Mouse (Mus musculus) gonadal fat pad, adult 2 months (tissue): Measurements from ENCODE around the gene Myo1g. TPM values are rescaled to one million over a fixed set of nuclear protein-coding genes. Genes with fewer than 3 reads are reported as not detected.
"Not testable (repeated sequence)": the region's sequence is repeated elsewhere in the genome, so short reads cannot be mapped to it uniquely, and the experiment has no call there.

Experiments
- DNase-seq: peaks from one replicate; pipeline ENCODE4 v3.0.0-alpha.2; 2012; ENCODE audit warnings: low read depth
- polyA plus RNA-seq: library from polyadenylated mRNA; depleted of rRNA; stranded (reverse); fragments of >200 nt; gene quantifications from 2 replicates; pipeline ENCODE4 v1.2.3, GENCODE M21; 2012

The Myo1g gene
- polyA plus RNA-seq, 1 experiment, result 12.1 TPM

DNA sequence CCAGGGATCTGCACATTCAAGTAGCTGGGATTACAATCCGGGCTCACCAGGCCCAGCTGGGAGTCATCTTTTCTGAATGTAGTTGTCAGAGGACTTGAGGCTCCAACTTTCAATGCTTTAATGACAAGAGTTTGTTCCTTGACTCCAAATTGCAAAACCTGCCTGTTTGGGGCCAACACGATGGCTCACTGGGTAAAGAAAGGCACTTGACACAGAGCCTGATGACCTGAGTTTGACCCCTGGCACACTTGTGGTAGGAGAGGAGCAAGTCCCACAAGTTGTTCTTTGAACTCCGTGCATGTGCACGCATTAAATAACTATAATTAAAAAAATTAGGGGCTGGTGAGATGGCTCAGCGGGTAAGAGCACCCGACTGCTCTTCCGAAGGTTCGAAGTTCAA, 9.2 kb upstream of the Myo1g start:
- no peak for DNase-seq

DNA sequence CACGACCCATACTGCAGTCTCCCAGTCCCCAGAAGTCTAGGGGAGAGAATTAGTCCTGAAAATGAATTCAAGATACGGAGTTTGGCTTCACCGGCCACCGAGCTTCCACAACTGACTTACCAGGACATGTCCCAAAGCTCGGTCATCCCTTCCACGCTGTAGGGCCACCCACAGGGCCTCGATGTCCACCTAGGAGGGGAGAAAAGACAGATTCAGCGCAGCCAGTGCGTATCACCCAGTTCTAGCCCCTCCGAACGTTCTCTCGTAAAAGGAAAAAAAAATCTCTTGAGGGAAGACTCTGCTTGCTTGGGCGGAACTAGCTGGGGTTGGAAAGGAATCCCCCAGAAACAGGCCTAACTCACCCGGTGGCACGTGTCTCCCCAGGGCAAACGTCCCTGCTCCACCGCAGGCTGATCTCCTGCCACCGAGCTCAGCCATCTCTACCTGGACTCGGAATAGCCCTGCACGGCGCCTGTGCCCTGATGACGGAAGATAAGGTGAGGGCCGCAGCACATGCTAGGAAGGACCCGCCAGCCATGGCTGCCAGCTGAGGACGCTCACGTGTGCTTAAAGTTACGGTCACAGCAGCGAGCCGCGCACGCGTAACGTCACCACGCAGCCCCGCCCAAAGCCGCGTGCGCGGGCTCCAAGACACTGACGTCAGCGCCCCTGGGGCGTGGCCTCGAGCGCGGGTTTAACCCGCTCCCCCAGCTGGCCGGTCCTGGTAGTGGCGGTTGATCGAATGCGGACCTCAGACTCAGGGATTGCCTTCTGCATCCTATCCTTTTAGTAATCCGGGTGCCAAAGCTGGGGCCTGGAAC, 7.6 kb upstream of the Myo1g start:
- DNase-seq, result no peak

GRCm38 (mm10) chr11:6527256-6528185, 6.8 kb upstream of the Myo1g start:
- no peak for DNase-seq

DNA sequence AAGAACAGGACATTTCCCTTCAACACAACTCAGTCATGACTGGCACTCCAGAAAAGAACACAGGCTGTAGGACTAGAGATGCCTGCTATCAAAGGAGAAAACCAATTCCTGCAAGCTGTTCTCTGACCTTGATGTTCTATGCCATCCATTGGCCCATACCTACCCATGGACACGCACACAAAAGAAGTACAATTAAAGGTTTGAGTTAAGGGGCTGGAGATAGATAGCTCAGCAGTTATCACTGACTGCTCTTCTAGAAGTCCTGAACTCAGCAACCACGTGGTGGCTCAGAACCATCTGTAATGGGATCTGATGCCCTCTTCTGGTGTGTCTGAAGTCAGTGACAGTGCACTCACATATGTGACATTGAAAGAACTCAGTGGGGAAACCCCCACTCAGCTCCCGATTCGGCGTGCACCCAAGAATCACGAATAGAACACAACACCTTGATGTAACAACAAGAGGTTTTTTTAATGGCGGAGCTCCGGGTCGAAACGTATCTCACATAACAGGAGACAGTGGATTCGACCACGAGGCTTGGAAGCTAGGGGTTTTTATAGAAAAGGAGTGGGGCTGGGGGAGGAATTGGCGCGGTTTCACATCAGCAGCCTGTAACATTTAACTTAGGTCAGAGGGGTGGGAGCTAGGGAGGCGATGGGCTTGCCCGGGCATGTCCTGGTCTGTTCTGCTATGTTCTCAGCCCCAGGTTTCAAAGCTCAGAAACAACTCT, 5.9 kb upstream of the Myo1g start:
- DNase-seq, result not testable (repeated sequence)

DNA sequence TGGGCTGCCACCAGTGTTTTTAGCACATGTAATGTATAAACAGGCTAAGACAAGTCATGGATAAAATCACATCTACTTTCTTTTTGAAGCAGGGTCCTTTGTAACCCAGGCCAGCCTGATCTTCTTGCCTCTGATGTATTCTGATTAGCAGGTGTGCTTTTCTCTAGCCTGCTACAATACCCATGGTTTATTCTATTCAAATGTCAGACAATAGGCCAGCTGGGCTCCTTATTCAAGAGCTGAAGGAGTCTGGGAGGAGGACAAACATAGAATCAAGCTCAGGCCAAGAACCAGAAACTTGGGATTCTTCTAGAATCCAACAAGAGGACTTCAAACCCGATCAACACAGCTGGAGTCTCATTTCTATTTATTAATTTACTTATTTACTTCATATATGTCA, 4.5 kb upstream of the Myo1g start:
- no peak for DNase-seq

DNA sequence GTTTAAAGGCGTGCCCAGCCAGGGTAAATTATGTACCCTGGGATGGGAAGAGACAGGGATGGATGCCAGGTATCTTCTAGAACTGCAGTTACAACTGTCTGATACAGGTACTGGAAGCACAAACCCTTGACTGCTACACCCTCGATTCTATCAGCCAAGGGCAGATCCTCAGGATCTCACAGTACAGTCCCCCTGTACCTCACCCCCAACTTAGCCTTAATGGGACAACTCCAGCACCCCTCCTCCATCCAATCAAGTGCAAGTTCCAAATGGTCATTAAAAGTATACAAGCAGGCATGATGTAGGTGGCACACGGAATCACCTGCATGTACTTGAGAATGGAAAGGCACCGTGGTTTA, 4.1 kb upstream of the Myo1g start:
- no peak for DNase-seq

DNA sequence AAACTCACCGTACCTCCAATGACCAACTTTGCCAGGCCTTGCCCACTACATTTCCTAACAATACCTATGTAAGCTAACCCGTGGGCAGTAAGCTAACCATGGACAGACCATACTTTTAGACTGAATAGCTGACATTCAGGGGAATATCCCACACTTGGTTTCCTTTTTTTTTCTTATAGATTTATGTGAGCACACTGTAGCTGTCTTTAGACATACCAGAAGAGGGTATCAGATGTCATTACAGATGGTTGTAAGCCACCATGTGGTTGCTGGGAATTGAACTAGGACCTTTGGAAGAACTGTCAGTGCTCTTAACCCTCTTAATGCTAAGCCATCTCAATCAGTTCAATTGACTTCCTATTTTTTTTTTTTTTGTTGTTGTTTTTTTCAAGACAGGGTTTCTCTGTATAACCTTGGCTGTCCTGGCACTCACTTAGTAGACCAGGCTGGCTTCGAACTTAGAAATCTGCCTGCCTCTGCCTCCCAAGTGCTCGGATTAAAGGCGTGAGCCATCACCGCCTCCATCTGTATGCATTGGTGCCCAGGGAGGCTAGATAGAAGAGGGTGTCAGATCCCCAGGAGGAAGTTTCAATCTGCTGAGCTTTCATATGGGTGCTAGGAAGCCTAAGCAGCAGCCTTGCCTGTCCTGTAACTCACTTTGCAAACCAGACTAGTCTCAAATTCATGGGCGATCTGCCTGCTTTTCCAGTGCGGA, 3.6 kb upstream of the Myo1g start:
- DNase-seq, result no peak

GRCm38 (mm10) chr11:6523662-6524088, 2.9 kb upstream of the Myo1g start:
- DNase-seq, result no peak

DNA sequence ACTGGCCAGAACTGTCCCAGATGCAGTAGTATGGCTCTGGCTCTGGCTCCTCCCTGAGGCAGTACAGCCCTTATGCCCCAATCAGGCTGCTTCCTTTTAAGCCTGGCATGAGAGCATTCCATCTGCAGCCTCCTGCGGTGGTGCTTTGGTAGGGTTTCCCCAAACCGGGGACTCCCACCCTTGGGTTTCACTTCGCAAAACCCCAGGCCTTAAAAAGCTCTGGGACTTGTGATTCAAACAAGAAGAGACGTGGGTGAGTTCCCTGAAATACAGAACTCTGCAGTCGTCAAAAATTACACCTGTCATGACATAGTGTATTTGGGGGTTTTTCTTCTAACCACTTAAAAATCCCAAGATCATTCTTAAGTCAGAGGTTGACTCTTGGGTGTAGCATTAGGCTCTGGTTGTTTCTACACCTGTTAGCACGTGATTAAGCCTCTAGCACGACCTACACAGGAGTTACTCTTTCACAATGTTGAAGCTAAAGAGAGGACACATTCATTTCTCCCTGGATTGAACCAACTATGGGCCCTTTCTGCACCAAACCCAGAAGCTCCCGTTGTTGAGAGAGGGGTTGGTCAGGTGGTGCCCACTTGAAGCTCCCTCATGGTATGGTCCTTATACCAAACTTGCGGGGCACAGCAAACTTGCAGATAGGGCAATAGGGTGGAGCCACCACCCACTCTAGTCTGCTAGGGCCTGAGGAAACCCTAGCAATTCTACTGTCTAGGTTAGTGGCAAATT, 2.2 kb upstream of the Myo1g start:
- DNase-seq, result no peak

DNA sequence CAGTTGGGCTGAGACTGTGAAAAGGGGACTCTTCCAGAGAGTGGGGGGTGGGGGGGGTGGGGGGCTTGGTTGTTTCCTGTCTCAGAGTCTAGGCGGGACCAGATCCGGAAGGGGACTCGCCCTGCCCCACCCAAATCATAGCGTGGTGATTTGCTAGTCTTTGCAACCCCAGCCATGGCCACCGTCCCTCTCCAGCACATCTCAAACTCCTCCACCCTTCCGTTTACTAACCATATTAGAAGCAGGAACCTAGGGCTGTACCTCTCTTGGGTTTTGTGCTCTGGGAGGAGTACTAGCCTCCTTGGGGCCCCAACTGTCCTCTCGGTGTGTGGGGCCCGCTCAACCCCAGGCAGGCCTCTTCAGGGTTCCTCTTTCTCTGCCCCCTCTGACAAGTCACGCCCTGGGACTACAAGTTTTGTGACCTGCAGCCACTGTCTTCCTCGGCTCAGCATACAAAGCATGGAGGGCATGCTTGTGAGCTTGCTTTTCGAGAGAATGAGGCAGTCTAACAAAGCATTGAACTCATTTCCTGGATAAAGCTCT, 1.2 kb downstream of the Myo1g start:
- no peak for DNase-seq

GRCm38 (mm10) chr11:6514837-6515236, 5.9 kb downstream of the Myo1g start:
- no peak for DNase-seq

- DNase-seq, result no peak
Measured at GRCm38 (mm10) chr11:6508269-6508876, 12.4 kb downstream of the Myo1g start.

DNA sequence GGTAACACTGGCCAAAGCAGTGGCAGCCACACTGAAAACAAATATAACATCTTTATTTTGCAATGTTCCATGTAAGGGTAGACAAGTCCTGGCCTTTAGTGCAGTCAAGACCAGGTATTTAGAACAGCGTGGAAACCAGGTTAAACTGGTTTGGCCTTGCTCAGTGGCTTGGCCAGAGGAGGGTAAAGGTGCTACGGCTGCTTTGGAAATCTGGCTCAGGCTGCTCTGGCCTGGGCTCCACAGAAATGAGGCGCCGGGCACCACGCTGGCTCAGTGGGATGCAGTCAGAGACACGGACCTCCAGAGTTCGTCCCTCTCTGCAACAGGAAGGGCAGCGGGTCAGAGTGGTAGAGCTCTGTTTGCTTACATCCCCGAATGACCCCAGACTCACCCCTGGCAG, 14.2 kb downstream of the Myo1g start:
- no peak for DNase-seq

GRCm38 (mm10) chr11:6504689-6505088, 16.1 kb downstream of the Myo1g start:
- DNase-seq, result no peak

DNA sequence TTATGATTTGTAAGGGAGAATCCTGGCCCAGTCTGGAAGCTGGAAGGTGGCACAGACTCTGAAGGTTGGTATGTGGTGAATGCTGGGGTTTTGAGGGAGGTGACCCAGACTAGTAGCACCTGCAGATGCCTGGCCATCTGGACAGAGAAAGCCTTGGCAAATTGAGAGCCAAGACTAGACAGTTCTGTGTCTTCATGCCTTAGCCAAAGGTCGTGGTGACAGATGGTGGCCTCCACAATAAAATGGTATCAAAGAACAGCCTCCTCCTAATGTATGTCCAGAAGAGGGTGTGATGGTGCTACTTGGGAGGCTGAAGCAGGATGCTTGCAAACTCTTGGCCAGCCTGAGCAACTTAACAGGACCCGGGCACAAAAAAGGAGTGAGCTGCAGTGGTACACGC, 16.5 kb downstream of the Myo1g start:
- no peak for DNase-seq

- no peak for DNase-seq
Measured at GRCm38 (mm10) chr11:6502506-6502905, 18.3 kb downstream of the Myo1g start.

DNA sequence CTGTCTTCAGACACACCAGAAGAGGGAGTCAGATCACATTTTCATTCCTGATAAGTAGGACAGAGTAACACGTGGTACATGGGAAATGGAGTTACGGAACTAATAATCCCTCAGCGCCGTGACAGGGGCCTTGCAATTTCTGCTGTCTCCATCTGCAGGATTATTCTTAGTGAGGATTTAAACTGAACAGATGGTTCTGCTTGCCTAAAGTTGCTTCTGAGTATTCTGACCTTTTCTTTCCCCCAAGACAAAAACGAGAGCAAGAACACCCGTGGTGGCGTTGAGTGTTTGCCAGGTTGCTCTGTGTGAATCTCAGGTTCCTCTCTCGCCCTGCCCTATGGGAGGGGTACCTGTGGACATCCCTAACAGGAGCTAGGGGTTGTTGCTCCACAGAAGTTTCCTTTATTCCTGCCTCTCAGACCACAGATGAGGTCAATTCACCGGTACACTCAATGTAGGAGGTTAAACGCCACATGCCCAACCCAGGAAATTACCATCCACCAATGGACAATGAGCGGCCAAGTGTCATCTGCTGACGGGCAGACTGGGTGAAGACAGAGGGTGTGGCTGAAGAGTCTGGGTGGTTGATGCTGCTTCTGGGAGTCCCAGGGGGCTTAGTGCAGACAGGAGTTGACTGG, 23.3 kb downstream of the Myo1g start:
- no peak for DNase-seq

- no peak for DNase-seq
Measured at GRCm38 (mm10) chr11:6489691-6490503, 30.9 kb downstream of the Myo1g start.

GRCm38 (mm10) chr11:6489257-6489656, 31.5 kb downstream of the Myo1g start:
- no peak for DNase-seq
